Mouse (Mus musculus): ENCODE measurements at regions not wholly inside any gene's neighbourhood (a gene's known extent, or its start where the extent isn't known, plus 50 kb on each side); places are given as distances from the start of the nearest gene placed in this dataset.

DNA sequence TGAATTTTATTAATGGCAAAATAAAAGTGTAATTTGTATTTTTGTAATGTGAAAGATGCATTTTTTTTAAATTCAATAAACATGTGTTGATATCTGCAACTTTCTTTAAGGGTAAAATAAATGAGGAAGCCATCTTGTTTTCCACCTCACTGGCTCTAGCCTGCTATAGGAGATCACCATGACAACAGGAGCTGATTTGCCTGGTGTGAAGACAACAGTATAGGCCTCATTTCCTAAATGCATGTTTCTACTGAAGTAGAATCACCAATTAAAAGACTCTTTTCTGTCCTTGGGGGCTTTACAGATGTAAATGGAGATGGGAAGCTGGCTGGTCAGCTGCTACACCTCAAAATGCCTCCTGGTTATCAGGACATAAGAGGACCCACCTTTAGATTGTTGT is 544.4 kb upstream of the Cited2 start:
- no peak for DNase-seq (ENCODE audit: extremely low read depth, insufficient read length, low spot score)

- DNase-seq (ENCODE audit: extremely low read depth, insufficient read length, low spot score): no peak
Measured at GRCm38 (mm10) chr10:17184418-17184817, 538.6 kb upstream of the Cited2 start.

GRCm38 (mm10) chr10:17196205-17196604 is 526.8 kb upstream of the Cited2 start:
- DNase-seq (ENCODE audit: extremely low read depth, insufficient read length, low spot score): no peak

GRCm38 (mm10) chr10:17196636-17197035 is 526.4 kb upstream of the Cited2 start:
- no peak for DNase-seq (ENCODE audit: extremely low read depth, insufficient read length, low spot score)

DNA sequence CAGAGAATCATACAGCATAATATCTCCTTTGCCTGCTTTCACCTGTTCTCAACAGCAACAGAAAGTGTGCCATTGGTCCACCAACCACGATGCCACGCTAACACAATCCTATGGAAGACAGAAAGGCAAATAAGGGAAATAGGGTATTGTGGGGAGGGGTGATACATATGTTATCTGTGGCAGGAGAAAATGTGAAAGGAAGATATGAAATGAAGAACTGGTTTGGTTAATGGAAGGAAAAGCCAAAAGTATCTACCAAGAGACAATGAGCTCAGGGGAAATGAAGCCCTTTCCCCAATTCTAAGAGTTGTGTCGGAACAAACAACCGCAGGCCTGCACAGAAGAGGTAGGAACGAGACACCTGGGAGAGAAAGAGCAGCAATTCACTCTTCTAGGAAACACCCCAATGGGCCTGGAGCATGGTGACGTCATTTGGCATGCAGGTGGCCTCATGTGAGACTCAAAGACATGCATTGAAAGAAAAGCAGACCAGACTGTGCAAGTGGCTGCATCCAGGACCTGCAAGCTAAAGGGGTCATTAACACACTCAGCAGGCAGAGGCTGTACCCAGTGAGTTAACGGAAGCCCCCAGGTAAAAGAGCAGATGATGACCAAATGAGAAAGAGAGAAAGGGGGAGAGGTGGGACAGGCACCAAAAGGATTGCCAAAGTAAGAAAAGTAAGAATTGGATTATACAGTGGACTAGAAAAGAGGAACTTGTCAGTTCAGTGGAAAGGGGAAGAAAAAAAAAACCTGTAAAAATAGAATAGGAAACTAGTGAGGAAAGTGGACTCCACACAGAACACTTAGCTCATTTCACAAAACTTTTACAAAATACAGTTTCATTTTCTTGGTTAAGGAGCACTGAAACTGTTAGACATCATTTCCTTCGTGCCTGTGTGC is 522.2 kb upstream of the Cited2 start:
- DNase-seq (ENCODE audit: extremely low read depth, insufficient read length, low spot score): peak; percentile 1

GRCm38 (mm10) chr10:17201427-17201745 is 521.6 kb upstream of the Cited2 start:
- DNase-seq (ENCODE audit: extremely low read depth, insufficient read length, low spot score): no peak

GRCm38 (mm10) chr10:17202556-17203415 is 520.2 kb upstream of the Cited2 start:
- no peak for DNase-seq (ENCODE audit: extremely low read depth, insufficient read length, low spot score)

- DNase-seq (ENCODE audit: extremely low read depth, insufficient read length, low spot score): no peak
Measured at GRCm38 (mm10) chr10:17203416-17204110, 519.5 kb upstream of the Cited2 start.

GRCm38 (mm10) chr10:17204153-17204552 is 518.9 kb upstream of the Cited2 start:
- no peak for DNase-seq (ENCODE audit: extremely low read depth, insufficient read length, low spot score)

GRCm38 (mm10) chr10:17212551-17213309 is 510.3 kb upstream of the Cited2 start:
- no peak for DNase-seq (ENCODE audit: extremely low read depth, insufficient read length, low spot score)

DNA sequence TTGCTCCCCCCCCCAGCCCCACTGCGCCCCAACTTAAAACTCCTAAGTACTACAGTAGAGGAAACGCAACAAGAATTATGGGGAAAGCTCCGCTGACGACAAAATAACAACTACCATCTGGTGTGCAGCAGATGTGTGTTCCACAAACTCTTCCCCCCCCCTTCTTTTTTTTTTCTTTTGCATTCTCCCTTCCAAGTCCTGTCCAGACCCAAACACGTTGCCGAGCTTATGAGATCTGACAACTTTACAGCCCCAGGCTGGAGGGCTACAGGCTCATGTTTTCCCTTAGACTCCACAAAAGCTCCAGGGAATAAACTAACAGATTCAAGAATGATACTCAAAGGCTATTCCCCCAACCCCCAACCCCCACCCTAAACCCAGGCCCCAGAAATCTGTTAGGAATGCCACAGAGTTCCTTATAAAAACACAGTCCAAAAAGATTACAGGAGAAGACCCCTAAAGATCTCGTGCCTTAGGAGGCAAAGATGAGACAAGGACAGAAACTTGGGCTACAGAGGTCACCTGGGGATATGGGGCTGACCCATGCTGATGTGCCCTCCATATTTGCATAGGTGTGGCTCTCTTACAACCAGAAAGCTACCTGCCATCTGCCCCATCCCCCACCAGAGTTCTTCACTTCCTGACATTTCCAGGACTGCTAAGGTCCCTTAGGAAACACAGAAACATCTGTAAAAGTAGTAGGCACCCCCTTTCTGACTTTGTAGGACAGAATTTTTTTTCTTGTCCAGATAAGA is 509.5 kb upstream of the Cited2 start:
- no peak for DNase-seq (ENCODE audit: extremely low read depth, insufficient read length, low spot score)

- no peak for DNase-seq (ENCODE audit: extremely low read depth, insufficient read length, low spot score)
Measured at GRCm38 (mm10) chr10:17214065-17214440, 509.0 kb upstream of the Cited2 start.

DNA sequence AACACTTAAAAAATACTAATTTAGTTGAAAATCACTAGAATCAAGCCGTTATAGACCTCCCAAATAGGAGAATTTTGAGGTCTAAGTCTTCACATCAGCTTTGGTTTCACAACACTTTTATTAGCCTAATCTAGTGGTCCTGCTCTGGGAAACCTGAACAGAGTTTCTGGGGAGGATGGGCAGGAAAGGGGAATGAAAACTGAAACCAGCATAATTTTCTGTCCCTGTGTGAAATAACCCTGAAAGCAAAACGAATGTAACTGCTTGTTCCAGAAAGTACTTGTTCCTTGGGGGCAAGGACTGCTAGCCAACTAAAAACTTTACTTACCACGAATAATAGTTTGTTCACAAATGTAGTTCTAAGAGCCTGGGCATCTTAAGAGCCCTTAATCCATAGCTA is 508.0 kb upstream of the Cited2 start:
- DNase-seq (ENCODE audit: extremely low read depth, insufficient read length, low spot score): no peak

GRCm38 (mm10) chr10:17221495-17221894 is 501.5 kb upstream of the Cited2 start:
- no peak for DNase-seq (ENCODE audit: extremely low read depth, insufficient read length, low spot score)

DNA sequence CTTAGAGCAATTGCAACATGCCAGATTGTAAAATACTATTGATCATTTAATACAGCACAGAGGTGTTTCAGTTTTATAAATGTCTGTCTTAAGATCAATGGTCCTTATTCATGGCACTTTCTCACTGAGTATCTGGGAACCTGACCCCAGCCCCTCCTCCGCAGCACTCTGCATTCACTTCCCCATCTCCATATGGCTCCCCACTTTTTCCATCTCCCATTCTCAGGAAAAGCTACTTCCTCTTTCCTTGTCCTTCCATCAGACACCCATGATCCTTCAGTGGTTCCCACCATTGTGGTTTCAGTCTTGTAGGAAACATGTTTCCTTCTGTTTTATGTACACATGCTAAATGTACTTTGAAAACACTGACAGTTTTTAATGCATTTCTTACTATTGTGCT is 497.3 kb upstream of the Cited2 start:
- DNase-seq (ENCODE audit: extremely low read depth, insufficient read length, low spot score): no peak

- no peak for DNase-seq (ENCODE audit: extremely low read depth, insufficient read length, low spot score)
Measured at GRCm38 (mm10) chr10:17230040-17230818, 492.8 kb upstream of the Cited2 start.

GRCm38 (mm10) chr10:17235955-17236650 is 486.9 kb upstream of the Cited2 start:
- no peak for DNase-seq (ENCODE audit: extremely low read depth, insufficient read length, low spot score)

DNA sequence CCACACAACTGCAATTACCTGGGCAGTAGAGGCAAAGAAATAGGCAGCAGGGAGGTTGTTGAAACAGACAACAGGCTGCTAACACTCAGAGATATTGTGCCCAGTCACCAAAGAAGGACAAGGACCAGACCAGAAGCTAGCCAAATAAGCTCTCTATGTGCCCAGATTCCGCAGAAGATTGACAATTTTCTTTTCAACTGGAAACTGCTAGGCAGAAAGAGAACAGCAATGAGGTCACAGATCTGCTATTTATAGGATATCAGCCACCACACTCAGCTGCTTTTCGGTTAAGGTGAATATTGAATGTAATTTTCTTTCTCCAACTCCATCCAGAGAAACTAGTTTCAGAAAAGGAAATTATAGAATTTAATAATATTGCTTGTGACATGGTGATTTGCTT is 486.3 kb upstream of the Cited2 start:
- DNase-seq (ENCODE audit: extremely low read depth, insufficient read length, low spot score): no peak

All from 3134 (cell line).